Mouse (Mus musculus): ENCODE results near the gene Sprr2f. TPM values are rescaled to one million over a fixed set of nuclear protein-coding genes. Genes with fewer than 3 reads are reported as not detected.

The Sprr2f gene
- polyA plus RNA-seq, 1 experiment from 2014 or later: 0.51 TPM

Other genes starting within 250 kb of the Sprr2f start
- not detected in 2 replicates for gene Prr9, start 241.2 kb upstream of the Sprr2f start, polyA plus RNA-seq (2016; fragmentation: Nextera tagmentation; extraction: Ambion mirVana)
- not detected in 2 replicates for gene Lelp1, start 222.4 kb upstream of the Sprr2f start, polyA plus RNA-seq (2016; fragmentation: Nextera tagmentation; extraction: Ambion mirVana)
- not detected in 2 replicates for gene Sprr2a1, start 149.4 kb upstream of the Sprr2f start, polyA plus RNA-seq (2016; fragmentation: Nextera tagmentation; extraction: Ambion mirVana)
- gene Sprr2a2, start 149.3 kb upstream of the Sprr2f start, polyA plus RNA-seq (2016; fragmentation: Nextera tagmentation; extraction: Ambion mirVana): 0.64 and 0.66 TPM in 2 replicates
- gene Sprr2a3, start 79.8 kb upstream of the Sprr2f start, polyA plus RNA-seq (2016; fragmentation: Nextera tagmentation; extraction: Ambion mirVana): not detected in 2 replicates
- gene Sprr2b, start 48.6 kb upstream of the Sprr2f start, polyA plus RNA-seq (2016; fragmentation: Nextera tagmentation; extraction: Ambion mirVana): not detected in 2 replicates
- not detected in 2 replicates for gene Sprr2d, start 26.0 kb upstream of the Sprr2f start, polyA plus RNA-seq (2016; fragmentation: Nextera tagmentation; extraction: Ambion mirVana)
- not detected in 2 replicates for gene Sprr2e, start 13.0 kb upstream of the Sprr2f start, polyA plus RNA-seq (2016; fragmentation: Nextera tagmentation; extraction: Ambion mirVana)
- gene Sprr2h, start 20.5 kb downstream of the Sprr2f start, polyA plus RNA-seq (2016; fragmentation: Nextera tagmentation; extraction: Ambion mirVana): 0.26 TPM in 1 of 2 replicates, not detected in the other
- not detected in 2 replicates for gene Sprr2i, start 42.8 kb downstream of the Sprr2f start, polyA plus RNA-seq (2016; fragmentation: Nextera tagmentation; extraction: Ambion mirVana)
- not detected in 2 replicates for gene Sprr2j-ps, start 52.9 kb downstream of the Sprr2f start, polyA plus RNA-seq (2016; fragmentation: Nextera tagmentation; extraction: Ambion mirVana)
- 6.1 and 9.4 TPM in 2 replicates for gene Gm9774, start 64.2 kb downstream of the Sprr2f start, polyA plus RNA-seq (2016; fragmentation: Nextera tagmentation; extraction: Ambion mirVana)
- not detected in 2 replicates for gene Sprr2k, start 67.4 kb downstream of the Sprr2f start, polyA plus RNA-seq (2016; fragmentation: Nextera tagmentation; extraction: Ambion mirVana)
- not detected in 2 replicates for gene Sprr1b, start 73.6 kb downstream of the Sprr2f start, polyA plus RNA-seq (2016; fragmentation: Nextera tagmentation; extraction: Ambion mirVana)
- not detected in 2 replicates for gene Sprr3, start 93.5 kb downstream of the Sprr2f start, polyA plus RNA-seq (2016; fragmentation: Nextera tagmentation; extraction: Ambion mirVana)
- 0.24 and 0.37 TPM in 2 replicates for gene Sprr1a, start 120.7 kb downstream of the Sprr2f start, polyA plus RNA-seq (2016; fragmentation: Nextera tagmentation; extraction: Ambion mirVana)
- not detected in 2 replicates for gene Sprr4, start 135.3 kb downstream of the Sprr2f start, polyA plus RNA-seq (2016; fragmentation: Nextera tagmentation; extraction: Ambion mirVana)
- gene 2310046K23Rik, start 169.3 kb downstream of the Sprr2f start, polyA plus RNA-seq (2016; fragmentation: Nextera tagmentation; extraction: Ambion mirVana): not detected in 2 replicates
- gene Ivl, start 208.5 kb downstream of the Sprr2f start, polyA plus RNA-seq (2016; fragmentation: Nextera tagmentation; extraction: Ambion mirVana): not detected in 2 replicates
- gene Smcp, start 223.8 kb downstream of the Sprr2f start, polyA plus RNA-seq (2016; fragmentation: Nextera tagmentation; extraction: Ambion mirVana): not detected in 2 replicates
- gene 2210017I01Rik, start 242.3 kb downstream of the Sprr2f start, polyA plus RNA-seq (2016; fragmentation: Nextera tagmentation; extraction: Ambion mirVana): not detected in 2 replicates

All from heart, embryonic 12.5 days (tissue).